Mouse (Mus musculus) limb, embryonic 12.5 days (tissue): ENCODE data around the gene Tssc4. TPM values are rescaled to one million over a fixed set of nuclear protein-coding genes. Genes with fewer than 3 reads are reported as not detected.
A peak's percentile ranks its signal among the peaks of the same experiment; 100 is the strongest.

ENCODE experiments used
- ATAC-seq: fragments of 200-750 bp; cut with Nextera tagmentation; 2 replicates; pipeline ENCODE4 v1.8.0; 2017; ENCODE audit warnings: low read depth, moderate TSS enrichment; ENCODE audit not compliant: insufficient number of reproducible peaks, insufficient read depth, low FRiP score, low TSS enrichment
- H3K27ac ChIP-seq: fragments of 300-500 bp; sonication (generic); 2 replicates; pipeline ENCODE4 v1.5.1; 2016; ENCODE audit warnings: mild to moderate bottlenecking, moderate library complexity
- H3K27me3 ChIP-seq: fragments of 300-500 bp; sonication (generic); 2 replicates; pipeline ENCODE4 v1.6.1; 2016; ENCODE audit warnings: mild to moderate bottlenecking, moderate library complexity
- H3K36me3 ChIP-seq: fragments of 300-500 bp; sonication (generic); 2 replicates; pipeline ENCODE4 v1.6.1; 2016; ENCODE audit warnings: mild to moderate bottlenecking, moderate library complexity
- H3K4me1 ChIP-seq: fragments of 300-500 bp; sonication (generic); replicated peaks from 2 replicates; pipeline ENCODE4 v1.6.1; 2016
- H3K4me2 ChIP-seq: fragments of 300-500 bp; sonication (generic); 2 replicates; pipeline ENCODE4 v1.6.1; 2016; ENCODE audit warnings: mild to moderate bottlenecking, moderate library complexity
- H3K4me3 ChIP-seq: fragments of 300-500 bp; sonication (generic); replicated peaks from 2 replicates; pipeline ENCODE4 v1.5.1; 2016; ENCODE audit warnings: mild to moderate bottlenecking
- H3K9ac ChIP-seq: fragments of 300-500 bp; sonication (generic); replicated peaks from 2 replicates; pipeline ENCODE4 v1.6.1; 2016; ENCODE audit warnings: mild to moderate bottlenecking, moderate library complexity
- H3K9me3 ChIP-seq: fragments of 300-500 bp; sonication (generic); 2 replicates; pipeline ENCODE4 v1.6.1; 2016; ENCODE audit warnings: mild to moderate bottlenecking, moderate library complexity
- WGBS: fragments of 180-500 bp; shearing (Covaris S2); methylation state at CpG from one replicate; pipeline ENCODE4 v1.1.7; 2016; 5-methylcytosine and 5-hydroxymethylcytosine counted together
- polyA plus RNA-seq: library from polyadenylated mRNA; unstranded; fragments of >200 nt; fragmentation: Nextera tagmentation; extraction: Ambion mirVana; gene quantifications from 2 replicates; pipeline ENCODE4 v1.2.1, GENCODE M21; 2016

The Tssc4 gene
- polyA plus RNA-seq, 1 experiment from 2014 or later, result 116 TPM

- peak overlapping the region; percentile 78 for H3K4me3 ChIP-seq
- peaks cover 58% of the 10 kb centered on the region for H3K36me3 ChIP-seq
Observed at GRCm38 (mm10) chr7:143070506-143071070, 1.5 kb downstream of the Tssc4 start.

GRCm38 (mm10) chr7:143072605-143073004 lies 3.6 kb downstream of the Tssc4 start:
- Histone ChIP-seq H3K9ac (no peak overlapping the region), H3K4me1 (peaks cover 23% of the 10 kb centered on the region)
- 87% methylated on average over 5 of the region's 5 CpGs for WGBS

More at GRCm38 (mm10) chr7:143070506-143071070, 1.5 kb downstream of the Tssc4 start:
- 90% methylated on average over 10 of the region's 10 CpGs for WGBS
- Histone ChIP-seq H3K9ac (peak overlapping the region; percentile 91), H3K4me2 (peak overlapping the region; percentile 99), H3K27me3 (no peaks in the 10 kb centered on the region), H3K4me1 (peaks cover 23% of the 10 kb centered on the region), H3K27ac (peak overlapping the region; percentile 85; the same call in 1 of the 2 replicates), H3K9me3 (no peaks in the 10 kb centered on the region)
- ATAC-seq, result no peak

GRCm38 (mm10) chr7:143073086-143073485 lies 4.0 kb downstream of the Tssc4 start:
- H3K27ac ChIP-seq, result no peak overlapping the region
- H3K4me2 ChIP-seq, result no peak overlapping the region
- no peaks in the 10 kb centered on the region for H3K27me3 ChIP-seq
- peaks cover 19% of the 10 kb centered on the region for H3K4me1 ChIP-seq
- H3K9ac ChIP-seq, result no peak overlapping the region
- peaks cover 36% of the 10 kb centered on the region for H3K36me3 ChIP-seq
- no peak overlapping the region for H3K4me3 ChIP-seq
- WGBS, result 53% methylated on average over 1 of the region's 1 CpGs
- H3K9me3 ChIP-seq, result no peaks in the 10 kb centered on the region
- ATAC-seq, result no peak

More at GRCm38 (mm10) chr7:143072605-143073004, 3.6 kb downstream of the Tssc4 start:
- H3K4me3 ChIP-seq, result no peak overlapping the region
- no peak for ATAC-seq
- no peak overlapping the region for H3K4me2 ChIP-seq
- H3K36me3 ChIP-seq, result peaks cover 38% of the 10 kb centered on the region
- no peak overlapping the region for H3K27ac ChIP-seq
- no peaks in the 10 kb centered on the region for H3K9me3 ChIP-seq
- no peaks in the 10 kb centered on the region for H3K27me3 ChIP-seq

GRCm38 (mm10) chr7:143075394-143075793 lies 6.3 kb downstream of the Tssc4 start:
- 72% methylated on average over 5 of the region's 5 CpGs for WGBS
- H3K9me3 ChIP-seq, result no peaks in the 10 kb centered on the region
- H3K36me3 ChIP-seq, result peaks cover 41% of the 10 kb centered on the region
- H3K4me3 ChIP-seq, result no peak overlapping the region
- peaks cover 8% of the 10 kb centered on the region for H3K4me1 ChIP-seq
- no peak for ATAC-seq
- H3K9ac ChIP-seq, result no peak overlapping the region
- H3K27me3 ChIP-seq, result no peaks in the 10 kb centered on the region
- H3K4me2 ChIP-seq, result no peak overlapping the region
- H3K27ac ChIP-seq, result no peak overlapping the region

GRCm38 (mm10) chr7:143077351-143077750 lies 8.3 kb downstream of the Tssc4 start:
- 75% methylated on average over 2 of the region's 2 CpGs for WGBS
- no peak overlapping the region for H3K4me3 ChIP-seq
- no peaks in the 10 kb centered on the region for H3K9me3 ChIP-seq
- H3K27me3 ChIP-seq, result no peaks in the 10 kb centered on the region
- H3K9ac ChIP-seq, result no peak overlapping the region
- no peak overlapping the region for H3K4me2 ChIP-seq
- H3K27ac ChIP-seq, result no peak overlapping the region
- H3K36me3 ChIP-seq, result peaks cover 24% of the 10 kb centered on the region
- no peaks in the 10 kb centered on the region for H3K4me1 ChIP-seq
- no peak for ATAC-seq

- no peak for ATAC-seq
- peaks cover 8% of the 10 kb centered on the region for H3K4me1 ChIP-seq
- H3K4me3 ChIP-seq, result no peak overlapping the region
- no peak overlapping the region for H3K27ac ChIP-seq
- no peaks in the 10 kb centered on the region for H3K9me3 ChIP-seq
- 63% methylated on average over 6 of the region's 6 CpGs for WGBS
- no peak overlapping the region for H3K9ac ChIP-seq
- H3K36me3 ChIP-seq, result peaks cover 18% of the 10 kb centered on the region
- H3K4me2 ChIP-seq, result no peak overlapping the region
- H3K27me3 ChIP-seq, result no peaks in the 10 kb centered on the region
Observed at GRCm38 (mm10) chr7:143082024-143082423, 13.0 kb downstream of the Tssc4 start.

GRCm38 (mm10) chr7:143083708-143084107 lies 14.7 kb downstream of the Tssc4 start:
- Histone ChIP-seq H3K4me2 (no peak overlapping the region), H3K4me1 (peaks cover 19% of the 10 kb centered on the region), H3K36me3 (peaks cover 9% of the 10 kb centered on the region; the same call in 1 of the 2 replicates), H3K9ac (no peak overlapping the region), H3K27ac (no peak overlapping the region), H3K27me3 (no peaks in the 10 kb centered on the region), H3K9me3 (no peaks in the 10 kb centered on the region), H3K4me3 (no peak overlapping the region)
- ATAC-seq, result no peak
- WGBS, result 74% methylated on average over 2 of the region's 2 CpGs

GRCm38 (mm10) chr7:143086366-143086765 lies 17.3 kb downstream of the Tssc4 start:
- Histone ChIP-seq H3K9ac (peak overlapping the region; percentile 55), H3K4me2 (peak overlapping the region; percentile 49), H3K4me1 (peaks cover 19% of the 10 kb centered on the region), H3K27ac (peak overlapping the region; percentile 92), H3K9me3 (no peaks in the 10 kb centered on the region), H3K4me3 (peak overlapping the region; percentile 21), H3K36me3 (peaks cover 5% of the 10 kb centered on the region; the same call in 1 of the 2 replicates), H3K27me3 (no peaks in the 10 kb centered on the region)
- WGBS, result 39% methylated on average over 2 of the region's 2 CpGs
- no peak for ATAC-seq

GRCm38 (mm10) chr7:143087070-143087579 lies 18.1 kb downstream of the Tssc4 start:
- peak overlapping the region; percentile 49 for H3K4me2 ChIP-seq
- peaks cover 5% of the 10 kb centered on the region; the same call in 1 of the 2 replicates for H3K36me3 ChIP-seq
- H3K27me3 ChIP-seq, result no peaks in the 10 kb centered on the region
- peak overlapping the region; percentile 92 for H3K27ac ChIP-seq
- peak overlapping the region; percentile 55 for H3K9ac ChIP-seq
- H3K9me3 ChIP-seq, result no peaks in the 10 kb centered on the region
- H3K4me1 ChIP-seq, result peaks cover 19% of the 10 kb centered on the region
- ATAC-seq, result peak; percentile 93
- peak overlapping the region; percentile 21 for H3K4me3 ChIP-seq
- 16% methylated on average over 4 of the region's 4 CpGs for WGBS

- no peak for ATAC-seq
- Histone ChIP-seq H3K36me3 (no peaks in the 10 kb centered on the region), H3K9ac (no peak overlapping the region), H3K4me1 (no peaks in the 10 kb centered on the region; the same call in 1 of the 2 replicates), H3K27me3 (no peaks in the 10 kb centered on the region), H3K4me3 (no peak overlapping the region), H3K9me3 (no peaks in the 10 kb centered on the region), H3K4me2 (no peak overlapping the region), H3K27ac (no peak overlapping the region)
- WGBS, result 78% methylated on average over 3 of the region's 3 CpGs
Observed at GRCm38 (mm10) chr7:143093847-143094246, 24.8 kb downstream of the Tssc4 start.

GRCm38 (mm10) chr7:143094592-143095553 lies 25.8 kb downstream of the Tssc4 start, which contains the start of gene Trpm5:
Gene Trpm5, minus strand, starts transcription at chr7:143094642.
- H3K36me3 ChIP-seq, result no peaks in the 10 kb centered on the region
- no peak within 1 kb of the TSS for H3K4me2 ChIP-seq
- H3K9me3 ChIP-seq, result no peaks in the 10 kb centered on the region
- ATAC-seq, result peak; percentile 62
- 46% methylated on average over 10 of the region's 10 CpGs for WGBS
- H3K4me1 ChIP-seq, result no peaks in the 10 kb centered on the region; the same call in 1 of the 2 replicates
- no peak within 1 kb of the TSS for H3K9ac ChIP-seq
- no peak within 1 kb of the TSS for H3K4me3 ChIP-seq
- no peak within 1 kb of the TSS for H3K27ac ChIP-seq
- H3K27me3 ChIP-seq, result 0 out of 2 replicates have a peak, but pooled peaks cover 6% of the 10 kb centered on the region
